Mouse (Mus musculus) urinary bladder, postnatal 25 days (tissue): ENCODE results near the gene Bbox1.
A peak's percentile ranks its signal among the peaks of the same experiment; 100 is the strongest.

Experiments used
- DNase-seq: peaks from one replicate; pipeline ENCODE4 v3.0.0; 2022; ENCODE audit warnings: low spot score

Gene Bbox1

DNA sequence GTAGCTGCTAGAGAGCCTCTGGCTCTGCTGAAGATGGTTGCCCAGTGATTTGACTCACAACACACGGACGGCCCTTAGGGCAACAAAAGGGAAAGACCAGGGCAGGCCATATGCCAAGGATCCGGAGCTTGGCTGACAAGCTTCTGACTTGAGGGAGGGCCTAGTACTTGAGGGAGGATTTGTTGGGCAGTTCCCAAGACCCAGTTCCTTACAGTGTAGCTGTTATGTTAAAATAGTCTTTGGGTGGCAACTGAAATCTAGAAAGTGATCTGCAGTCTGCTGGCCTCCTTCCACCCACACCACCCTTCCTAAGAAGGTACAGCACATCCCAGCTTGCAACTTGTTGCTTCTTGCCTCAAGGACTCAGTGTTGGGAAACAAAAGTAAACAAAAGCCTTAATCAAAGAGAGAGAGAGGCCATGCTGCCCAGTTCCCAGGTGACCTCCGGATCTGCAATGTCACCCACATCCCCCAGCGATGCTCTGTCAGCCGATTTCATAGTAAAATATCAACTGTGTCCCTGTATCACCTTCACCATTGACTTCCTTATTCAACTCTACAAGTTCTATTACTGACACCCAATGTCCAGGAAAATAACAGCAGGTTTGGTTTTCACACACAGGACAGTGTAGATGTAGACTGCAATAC lies at the start of gene Bbox1:
Gene Bbox1 (minus strand): TSS at position 52 of the 647 bp plus-strand sequence.
- DNase-seq, result peak; percentile 20

GRCm38 (mm10) chr2:110363855-110364254 lies 49.5 kb upstream of the Bbox1 start:
- no peak for DNase-seq

GRCm38 (mm10) chr2:110362432-110363283 lies 48.3 kb upstream of the Bbox1 start, which contains the start of gene Fibin:
Gene Fibin (minus strand): TSS chr2:110363183.
- peak; percentile 41 for DNase-seq

GRCm38 (mm10) chr2:110353302-110353970 lies 39.1 kb upstream of the Bbox1 start:
- DNase-seq, result no peak

DNA sequence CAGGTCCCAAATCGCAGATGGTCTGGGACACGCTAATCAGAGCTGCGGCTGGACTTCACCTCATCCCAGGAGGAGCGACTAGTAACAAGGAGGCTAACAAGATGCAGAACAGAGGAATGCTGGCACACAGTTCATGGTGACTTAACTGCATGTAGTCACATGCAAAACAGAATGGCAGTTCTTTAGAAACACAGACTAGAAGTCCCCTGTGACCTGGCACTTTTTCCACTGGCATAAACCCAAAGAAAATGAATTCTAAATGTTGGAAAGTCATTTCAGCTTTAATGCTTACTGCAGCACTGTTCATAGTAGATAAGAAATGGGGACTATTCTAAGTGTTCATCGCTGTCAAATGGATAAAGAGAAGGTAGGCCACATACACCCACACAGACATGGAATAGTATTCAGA lies 37.5 kb upstream of the Bbox1 start:
- no peak for DNase-seq

DNA sequence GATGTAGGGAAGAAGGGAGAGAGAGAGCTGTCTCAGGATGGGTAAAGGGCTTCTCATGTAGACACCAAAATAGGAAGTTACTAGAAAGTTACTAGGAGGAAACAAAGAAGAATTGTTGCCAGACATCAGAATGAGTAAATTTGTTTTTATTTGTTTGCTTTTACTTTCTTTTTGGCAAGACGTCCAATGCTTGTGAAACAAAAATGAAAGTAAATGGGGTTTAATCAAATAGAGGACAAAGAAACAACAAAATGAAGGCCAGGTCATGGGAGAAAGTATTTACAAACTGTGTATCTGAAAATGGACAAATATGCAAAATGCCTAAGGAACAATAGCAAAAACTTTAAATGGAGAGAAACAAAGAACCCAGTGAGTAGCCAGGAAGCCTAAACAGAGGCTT lies 37.0 kb upstream of the Bbox1 start:
- no peak for DNase-seq

GRCm38 (mm10) chr2:110328953-110329352 lies 14.6 kb upstream of the Bbox1 start:
- DNase-seq, result no peak

- no peak for DNase-seq
These were observed 5.6 kb upstream of the Bbox1 start for GRCm38 (mm10) chr2:110319949-110320348.

GRCm38 (mm10) chr2:110319266-110319665 lies 4.9 kb upstream of the Bbox1 start:
- no peak for DNase-seq

DNA sequence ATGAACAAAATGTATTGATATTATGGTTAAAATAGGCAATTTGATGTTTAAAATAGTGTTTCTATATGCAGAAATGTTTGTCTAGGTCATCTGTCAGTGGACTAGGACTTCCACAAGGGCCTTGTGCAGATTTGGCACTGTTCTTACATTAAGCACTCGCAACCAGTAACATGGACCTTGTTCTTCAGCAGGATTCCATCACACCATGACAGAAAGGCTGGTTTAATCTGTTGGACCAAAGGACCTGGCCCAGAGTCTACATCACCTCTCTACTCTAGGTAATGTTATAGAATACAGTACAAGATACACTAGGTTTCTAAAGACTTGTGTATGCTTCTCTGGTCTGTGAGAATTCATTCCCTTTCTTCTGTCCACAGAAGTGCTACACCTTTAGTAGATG lies 4.4 kb upstream of the Bbox1 start:
- no peak for DNase-seq

DNA sequence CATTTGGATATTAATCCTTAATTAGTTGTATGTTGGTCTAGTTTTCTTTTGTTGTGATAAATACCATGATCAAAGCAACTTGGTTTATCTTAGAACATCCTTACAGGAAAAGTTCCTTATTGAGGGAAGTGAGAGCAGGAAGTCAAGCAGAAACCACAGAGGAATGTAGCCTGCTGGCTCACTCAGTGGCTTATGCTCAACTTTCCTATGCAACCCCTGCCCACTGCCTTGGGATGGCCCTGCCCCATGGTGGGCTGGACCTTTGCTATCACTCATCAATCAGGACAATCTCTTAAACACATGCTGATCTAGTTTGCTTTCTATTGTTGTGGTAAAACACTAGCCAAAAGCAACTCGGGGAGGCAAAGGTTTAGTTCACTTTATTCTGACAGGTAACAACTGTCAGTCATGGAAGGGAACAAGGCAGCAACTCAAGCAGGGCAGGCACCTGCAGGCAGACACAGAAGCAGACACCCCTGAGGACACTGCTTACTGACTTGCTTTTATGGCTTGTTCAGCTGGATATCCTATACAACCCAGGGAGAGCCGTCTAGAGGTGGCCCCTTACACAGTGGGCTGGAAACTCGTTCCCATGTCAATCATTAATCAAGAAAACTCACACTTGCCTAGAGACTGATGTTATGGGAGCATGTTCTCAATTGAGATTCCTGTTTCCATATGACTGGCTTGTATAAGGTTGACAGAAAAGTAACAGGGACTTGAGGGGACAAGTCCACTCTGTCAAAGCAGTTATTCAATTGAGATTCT lies 1.9 kb upstream of the Bbox1 start:
- DNase-seq, result no peak

GRCm38 (mm10) chr2:110314074-110314473 lies 286 bp downstream of the Bbox1 start:
- DNase-seq, result no peak

DNA sequence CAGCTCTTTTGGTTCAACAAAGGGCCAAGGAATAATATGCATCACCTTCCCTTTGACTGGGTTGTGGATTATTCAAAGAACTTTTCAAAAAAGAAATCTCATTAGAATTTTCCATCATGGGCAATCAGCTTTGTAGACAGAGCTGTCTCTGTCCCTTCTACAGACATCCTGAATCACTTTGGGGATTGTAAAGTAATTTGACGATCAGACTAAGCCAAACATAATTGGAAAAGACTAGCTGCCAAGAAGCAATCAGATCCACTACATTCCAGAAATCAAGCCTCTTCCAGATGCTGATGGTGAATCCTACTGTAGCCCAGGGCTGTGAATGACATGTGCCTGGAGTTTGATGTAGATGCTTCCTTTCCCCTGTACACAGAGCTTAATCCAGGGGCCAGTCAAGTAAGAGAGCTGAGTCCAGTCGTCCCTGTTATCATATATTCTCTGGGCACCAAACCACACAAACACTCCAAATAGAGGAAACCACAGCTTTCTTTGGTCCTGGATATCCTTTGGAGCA lies 995 bp downstream of the Bbox1 start:
- DNase-seq, result no peak

DNA sequence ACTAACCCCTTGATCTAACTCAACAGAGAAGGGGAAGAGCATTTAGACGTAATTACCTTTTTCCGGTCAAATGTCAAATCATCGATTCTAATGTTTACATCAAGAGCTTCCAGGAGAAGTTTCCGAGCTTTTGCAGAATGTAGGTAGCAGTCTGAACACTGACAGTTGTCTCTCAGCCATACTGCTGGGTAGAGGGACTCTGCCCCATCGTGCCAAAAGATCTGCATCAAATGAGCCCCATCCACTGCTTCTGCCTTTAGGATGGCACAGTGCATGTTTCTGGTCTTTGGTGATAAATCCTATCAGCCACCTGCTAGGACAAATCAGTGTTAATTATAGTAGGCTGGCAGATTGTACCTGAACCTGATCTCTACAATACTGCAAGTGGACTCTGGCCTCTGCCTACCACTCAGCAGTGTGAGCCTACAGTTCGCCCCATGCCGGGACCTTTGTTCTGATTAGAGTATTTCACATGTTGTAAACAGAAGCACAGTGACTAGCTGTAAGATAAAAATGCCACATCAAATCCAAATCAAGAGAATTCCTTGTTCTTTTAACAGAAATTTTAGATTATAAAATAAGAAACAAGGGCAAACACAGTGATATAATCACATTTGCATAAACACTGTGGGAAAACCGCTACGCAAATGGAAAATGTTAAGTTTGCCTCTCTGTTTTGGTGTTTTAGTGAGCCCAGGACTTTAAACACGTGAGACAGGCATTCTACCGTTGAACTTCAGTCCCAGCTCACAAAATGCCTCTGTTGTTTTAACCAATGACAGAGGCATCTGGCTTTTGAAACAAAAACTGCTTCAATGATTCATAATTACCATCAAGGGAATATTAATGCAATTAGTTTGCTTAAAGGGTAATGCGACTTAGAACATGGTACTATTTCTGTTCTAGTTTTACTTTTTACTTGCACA lies 8.7 kb downstream of the Bbox1 start:
- no peak for DNase-seq

GRCm38 (mm10) chr2:110302261-110302660 lies 12.1 kb downstream of the Bbox1 start:
- no peak for DNase-seq

DNA sequence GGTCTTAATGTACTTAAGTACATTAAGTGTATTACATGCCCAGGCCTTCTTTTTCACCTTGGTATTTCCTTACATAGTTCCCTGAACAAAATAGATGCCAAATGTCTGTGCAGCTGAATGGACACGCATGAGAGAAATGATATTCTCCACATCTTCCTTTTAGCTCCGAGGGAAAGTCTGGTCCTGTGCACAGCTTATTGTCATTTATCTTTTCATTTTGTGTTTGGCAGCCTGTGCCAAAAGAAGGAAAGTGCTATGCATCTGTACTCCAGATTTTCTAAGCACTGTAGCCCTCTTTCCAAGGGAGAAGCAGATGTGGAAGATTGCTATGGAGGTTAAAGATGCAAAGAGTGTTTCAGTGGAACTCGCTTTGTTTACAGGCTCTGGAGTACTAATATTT lies 13.0 kb downstream of the Bbox1 start:
- DNase-seq, result no peak

GRCm38 (mm10) chr2:110294927-110295326 lies 19.4 kb downstream of the Bbox1 start:
- no peak for DNase-seq

DNA sequence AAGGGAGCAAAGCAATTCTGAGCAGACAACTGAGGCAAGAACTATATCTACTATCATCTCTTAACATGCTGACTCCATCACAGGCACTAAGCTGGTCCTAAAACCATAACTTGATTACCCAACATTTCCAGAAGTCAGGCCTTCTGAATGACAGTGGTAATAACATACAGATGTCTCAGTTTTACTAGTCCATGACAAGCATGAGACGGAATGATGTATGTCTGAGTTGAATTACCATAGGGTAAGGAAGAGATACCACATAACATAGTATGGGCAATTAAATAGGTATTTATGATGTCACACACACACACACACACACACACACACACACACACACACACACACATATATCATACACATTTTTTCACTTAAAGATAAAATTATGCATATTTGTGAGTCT lies 26.4 kb downstream of the Bbox1 start:
- no peak for DNase-seq

- no peak for DNase-seq
These were observed 28.4 kb downstream of the Bbox1 start for GRCm38 (mm10) chr2:110285829-110286504.

DNA sequence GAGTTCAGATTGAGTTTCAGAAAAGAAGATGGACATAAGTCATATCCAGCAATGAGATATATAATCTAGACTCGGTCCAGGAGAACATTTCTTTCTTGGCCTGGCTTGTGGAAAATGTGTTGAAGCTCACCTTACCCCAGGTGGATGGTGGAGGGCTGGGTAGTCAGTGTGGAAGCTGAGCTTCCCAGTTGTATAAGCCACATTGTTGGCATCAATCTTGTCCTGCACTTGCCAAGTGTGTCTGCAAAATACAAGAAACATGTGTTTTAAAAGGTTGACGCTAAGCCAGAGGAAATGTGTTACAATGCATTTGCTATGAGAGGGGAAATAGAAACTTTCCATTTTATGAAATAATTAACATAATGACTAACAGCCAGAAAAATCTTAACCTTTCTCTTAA lies 38.9 kb downstream of the Bbox1 start:
- no peak for DNase-seq
